Mouse (Mus musculus): ENCODE results near the gene Atp6v1fnb. TPM values are rescaled to one million over a fixed set of nuclear protein-coding genes. Genes with fewer than 3 reads are reported as not detected.

Gene Atp6v1fnb
- polyA plus RNA-seq, 1 experiment from 2014 or later, result not detected

DNA sequence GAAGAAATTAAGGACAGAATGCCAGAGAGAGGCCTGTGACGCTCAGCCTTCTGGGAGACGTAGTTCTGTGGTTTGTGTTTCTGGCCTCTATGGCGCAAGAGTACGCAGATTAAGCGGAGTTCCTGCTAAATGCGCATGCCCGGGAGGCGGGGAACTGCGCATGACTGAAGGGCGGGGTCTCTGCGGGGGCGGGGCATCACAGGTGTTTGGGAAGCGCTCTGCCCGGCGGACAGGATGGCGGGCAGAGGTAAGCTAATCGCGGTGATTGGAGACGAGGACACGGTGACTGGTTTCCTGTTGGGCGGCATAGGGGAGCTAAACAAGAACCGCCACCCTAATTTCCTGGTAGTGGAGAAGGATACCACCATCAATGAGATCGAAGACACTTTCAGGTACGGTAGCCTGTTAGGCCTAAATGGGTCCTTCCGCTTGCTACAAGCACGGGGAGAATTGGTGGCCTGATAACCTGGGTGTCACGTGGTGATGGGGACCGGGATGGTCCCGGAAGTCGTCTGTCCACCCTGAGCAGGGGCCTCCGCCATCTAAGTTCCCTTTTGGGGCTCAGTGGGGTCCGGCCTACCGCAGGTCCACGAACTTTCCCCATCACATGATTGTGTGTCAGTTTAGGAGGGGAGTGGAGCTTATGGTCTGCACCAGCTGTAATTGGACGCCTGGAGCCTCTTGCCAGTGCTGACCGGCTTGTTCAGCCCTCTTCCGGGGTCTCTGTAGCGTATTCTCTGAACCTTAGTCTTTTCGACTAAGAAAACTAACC is 3.5 kb upstream of the Atp6v1fnb start, which contains the start of gene Atp6v1f:
Atp6v1f (plus strand) TSS at position 136 of the 772 bp plus-strand sequence.
- H3K4me2 ChIP-seq (replicated peaks), result peak within 1 kb of the TSS; percentile 76
- peaks cover 17% of the 10 kb centered on the region for H3K36me3 ChIP-seq
- H3K27ac ChIP-seq (replicated peaks), result peak within 1 kb of the TSS; percentile 71
- H3K9me3 ChIP-seq (replicated peaks), result no peaks in the 10 kb centered on the region
- WGBS, result under 1% methylated on average over 39 of the region's 39 CpGs
- peak within 1 kb of the TSS; percentile 65 for H3K9ac ChIP-seq
- peaks cover 11% of the 10 kb centered on the region for H3K4me1 ChIP-seq
- no peaks in the 10 kb centered on the region for H3K27me3 ChIP-seq
- ATAC-seq (ENCODE audit: insufficient number of reproducible peaks, low FRiP score, low TSS enrichment, low read depth), result peak; percentile 94
- H3K4me3 ChIP-seq (replicated peaks), result peak within 1 kb of the TSS; percentile 76

DNA sequence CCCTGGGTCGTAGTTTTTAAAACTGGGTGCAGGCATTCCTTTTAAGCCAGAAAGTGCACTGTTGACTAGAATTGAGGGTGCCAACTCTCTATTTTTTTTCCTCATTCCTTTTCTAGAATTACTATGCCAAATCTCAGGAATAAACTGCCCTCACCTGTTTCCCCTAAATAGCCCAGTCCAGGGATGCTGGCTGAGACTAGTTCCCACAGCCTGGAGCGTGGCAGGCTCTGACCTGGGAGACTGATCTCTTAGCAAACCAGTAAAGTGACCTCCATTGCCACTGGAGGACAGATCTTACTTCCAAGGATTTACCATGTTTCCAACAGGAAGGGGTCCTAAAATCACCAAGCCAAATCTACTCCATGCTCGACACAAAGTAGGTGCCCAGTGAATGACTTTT is 2.4 kb upstream of the Atp6v1fnb start:
- H3K9ac ChIP-seq, result 0 out of 2 replicates have a peak overlapping the region, but pooled peaks have one; percentile 65
- H3K27ac ChIP-seq (replicated peaks), result no peak overlapping the region
- H3K36me3 ChIP-seq, result peaks cover 17% of the 10 kb centered on the region
- H3K4me2 ChIP-seq (replicated peaks), result peak overlapping the region; percentile 76
- H3K27me3 ChIP-seq, result no peaks in the 10 kb centered on the region
- peak overlapping the region; percentile 76 for H3K4me3 ChIP-seq (replicated peaks)
- H3K9me3 ChIP-seq (replicated peaks), result no peaks in the 10 kb centered on the region
- ATAC-seq (ENCODE audit: insufficient number of reproducible peaks, low FRiP score, low TSS enrichment, low read depth), result no peak
- 82% methylated on average over 3 of the region's 3 CpGs for WGBS
- H3K4me1 ChIP-seq, result peaks cover 15% of the 10 kb centered on the region

DNA sequence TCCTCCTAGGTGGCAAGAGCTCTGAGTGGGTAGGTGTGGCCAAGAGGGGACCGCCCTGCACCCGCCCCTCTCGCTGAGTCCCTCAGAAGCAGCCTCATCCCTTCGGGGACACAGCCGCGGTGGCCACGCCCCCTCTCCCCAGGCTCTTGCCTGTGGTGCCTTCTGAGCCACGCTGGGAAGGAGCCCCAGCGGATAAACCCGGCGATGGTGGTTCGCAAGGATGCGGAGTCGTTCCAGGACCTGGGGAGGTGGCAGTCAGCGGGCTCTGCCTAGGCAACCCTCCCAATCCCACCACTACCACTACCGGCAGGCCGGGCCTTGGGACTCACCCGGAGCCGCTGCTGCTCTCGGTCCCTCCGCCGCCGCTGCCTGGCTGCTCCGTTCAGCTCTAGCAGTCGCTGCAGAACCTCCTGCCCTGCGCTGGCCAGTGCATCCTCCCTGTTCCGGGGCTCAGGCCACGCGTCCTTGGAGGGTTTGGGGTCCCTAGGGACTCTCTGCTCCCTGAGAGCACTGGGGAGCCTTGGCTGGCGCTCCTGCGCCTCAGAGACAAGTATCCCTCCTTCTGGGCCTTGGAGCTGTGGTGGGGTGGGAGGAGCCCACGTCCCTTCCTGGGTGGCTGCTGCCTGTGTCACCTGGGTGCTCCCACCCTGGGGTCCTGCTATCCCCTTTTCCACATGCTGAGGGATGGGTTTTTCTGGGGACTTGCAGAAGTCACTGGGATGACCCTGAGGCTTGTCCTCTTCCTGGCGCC is 2.9 kb downstream of the Atp6v1fnb start:
- ATAC-seq (ENCODE audit: insufficient number of reproducible peaks, low FRiP score, low TSS enrichment, low read depth), result peak; percentile 89
- peak overlapping the region; percentile 79 for H3K4me2 ChIP-seq (replicated peaks)
- peak overlapping the region; percentile 49 for H3K4me3 ChIP-seq (replicated peaks)
- no peaks in the 10 kb centered on the region for H3K27me3 ChIP-seq
- H3K4me1 ChIP-seq, result peaks cover 11% of the 10 kb centered on the region
- H3K9me3 ChIP-seq (replicated peaks), result no peaks in the 10 kb centered on the region
- H3K27ac ChIP-seq (replicated peaks), result no peak overlapping the region
- 4% methylated on average over 33 of the region's 33 CpGs for WGBS
- H3K9ac ChIP-seq, result peak overlapping the region; percentile 28; the same call in 1 of the 2 replicates
- peaks cover 17% of the 10 kb centered on the region for H3K36me3 ChIP-seq

DNA sequence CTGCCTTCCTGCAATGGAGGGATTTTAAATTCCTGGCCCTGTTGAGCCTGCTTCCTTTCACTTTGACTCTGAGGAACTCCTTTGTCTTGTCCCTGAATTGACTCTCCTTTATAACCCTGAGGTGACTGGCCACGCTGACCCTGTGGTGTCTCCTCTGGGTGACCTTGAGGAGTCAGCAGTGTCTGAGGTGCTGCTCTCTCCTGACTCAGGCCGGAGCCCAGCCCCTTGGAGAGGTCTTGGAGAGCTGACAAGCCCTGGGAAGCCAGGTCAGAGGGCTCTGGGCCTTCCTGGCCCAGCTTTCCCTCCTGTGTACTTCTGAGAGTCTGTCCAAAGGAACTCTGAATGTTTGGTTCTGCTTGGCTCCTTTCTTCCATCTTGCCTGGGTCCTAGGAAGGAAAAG is 3.5 kb downstream of the Atp6v1fnb start:
- Histone ChIP-seq H3K36me3 (peaks cover 17% of the 10 kb centered on the region), H3K9me3 (replicated peaks) (no peaks in the 10 kb centered on the region), H3K9ac (no peak overlapping the region), H3K4me3 (replicated peaks) (no peak overlapping the region), H3K4me1 (peaks cover 11% of the 10 kb centered on the region), H3K27me3 (no peaks in the 10 kb centered on the region), H3K27ac (replicated peaks) (no peak overlapping the region), H3K4me2 (replicated peaks) (no peak overlapping the region)
- ATAC-seq (ENCODE audit: insufficient number of reproducible peaks, low FRiP score, low TSS enrichment, low read depth), result no peak
- 77% methylated on average over 2 of the region's 2 CpGs for WGBS

DNA sequence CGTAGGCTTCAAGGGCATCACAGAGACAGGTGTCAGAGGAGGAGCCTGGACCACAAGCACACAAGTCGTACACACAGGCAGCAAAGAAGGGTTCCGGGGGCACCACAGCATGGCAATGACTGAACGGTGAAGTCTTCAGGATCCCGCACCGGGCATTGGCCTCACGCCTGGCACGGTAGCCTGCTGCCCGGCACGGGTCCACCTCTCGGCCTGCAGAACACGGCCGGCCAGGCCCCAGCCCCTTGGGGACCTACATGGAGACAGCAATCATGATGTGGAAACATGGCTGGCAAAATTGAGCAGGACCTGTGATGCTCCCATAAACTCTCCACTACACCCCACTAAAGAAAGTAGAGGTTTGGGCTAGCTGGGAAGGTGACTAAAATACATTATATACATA is 11.5 kb downstream of the Atp6v1fnb start:
- no peak for ATAC-seq (ENCODE audit: insufficient number of reproducible peaks, low FRiP score, low TSS enrichment, low read depth)
- Histone ChIP-seq H3K4me2 (replicated peaks) (no peak overlapping the region), H3K4me3 (replicated peaks) (no peak overlapping the region), H3K36me3 (0 out of 2 replicates have a peak, but pooled peaks cover 5% of the 10 kb centered on the region), H3K9ac (no peak overlapping the region), H3K27me3 (no peaks in the 10 kb centered on the region), H3K9me3 (replicated peaks) (no peaks in the 10 kb centered on the region), H3K4me1 (peaks cover 8% of the 10 kb centered on the region), H3K27ac (replicated peaks) (no peak overlapping the region)
- 94% methylated on average over 13 of the region's 13 CpGs for WGBS

DNA sequence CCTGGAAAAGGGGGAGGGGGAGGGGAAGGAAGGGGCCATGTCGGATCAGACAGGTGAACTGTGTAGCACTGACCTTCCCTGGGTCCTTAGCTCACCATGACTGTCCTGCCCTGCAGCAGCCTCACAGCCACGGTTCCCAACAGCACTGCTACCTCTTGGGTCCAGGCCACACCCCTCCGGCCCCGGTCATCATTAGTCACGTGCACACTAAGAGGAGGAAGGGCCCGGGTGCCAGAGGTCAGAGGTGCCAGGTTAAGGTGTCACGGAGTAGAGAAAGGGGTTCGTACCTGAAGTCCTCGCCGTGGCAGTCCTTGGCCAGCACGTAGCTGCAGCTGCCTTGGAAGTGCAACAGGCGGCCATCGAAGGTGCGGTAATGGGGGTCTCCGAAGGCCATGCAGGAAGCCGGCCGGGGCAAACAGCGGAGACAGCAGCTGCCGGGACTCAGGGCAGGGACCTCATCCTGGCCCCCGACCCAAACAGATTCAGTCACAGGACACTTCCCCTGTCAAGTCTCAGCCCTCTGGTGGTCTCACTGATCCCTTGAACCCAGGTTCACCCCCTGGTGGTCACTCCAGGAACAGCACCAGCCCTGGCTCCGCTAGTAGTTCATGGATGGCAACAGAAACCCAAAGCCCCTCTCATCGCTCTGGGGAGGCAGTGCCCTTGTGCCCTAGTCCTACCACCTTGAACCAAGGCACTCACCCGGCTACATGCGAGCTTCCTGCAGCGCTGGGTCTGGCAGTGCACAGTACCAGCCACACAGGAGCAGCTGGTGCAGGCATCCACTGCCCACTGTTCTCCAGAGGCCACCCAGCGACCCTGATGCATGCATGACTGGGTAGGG is 13.7 kb downstream of the Atp6v1fnb start:
- no peak overlapping the region for H3K27ac ChIP-seq (replicated peaks)
- WGBS, result 13% methylated on average over 26 of the region's 26 CpGs
- no peaks in the 10 kb centered on the region for H3K27me3 ChIP-seq
- peaks cover 8% of the 10 kb centered on the region for H3K4me1 ChIP-seq
- 0 out of 2 replicates have a peak, but pooled peaks cover 5% of the 10 kb centered on the region for H3K36me3 ChIP-seq
- H3K9ac ChIP-seq, result no peak overlapping the region
- H3K4me2 ChIP-seq (replicated peaks), result peak overlapping the region; percentile 77
- H3K9me3 ChIP-seq (replicated peaks), result no peaks in the 10 kb centered on the region
- peak; percentile 63 for ATAC-seq (ENCODE audit: insufficient number of reproducible peaks, low FRiP score, low TSS enrichment, low read depth)
- H3K4me3 ChIP-seq (replicated peaks), result peak overlapping the region; percentile 38

DNA sequence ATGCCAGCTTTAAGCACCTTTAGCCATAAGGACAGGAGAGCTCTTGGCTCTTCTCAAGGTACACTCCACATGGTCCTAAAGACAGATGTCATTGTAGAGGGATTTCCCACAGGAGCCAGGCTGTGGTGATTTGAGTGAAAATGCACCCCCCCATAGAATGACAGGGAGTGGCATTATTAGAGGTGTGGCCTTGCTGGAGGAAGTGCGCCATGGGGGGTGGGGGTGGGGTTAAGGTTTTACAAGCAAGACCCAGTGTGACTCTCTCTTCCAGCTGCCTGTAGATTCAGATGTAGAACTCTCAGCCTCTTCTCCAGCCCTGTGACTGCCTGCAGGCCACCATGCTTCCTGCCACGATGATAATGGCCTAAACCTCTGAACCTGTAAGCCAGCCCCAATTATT is 14.7 kb downstream of the Atp6v1fnb start:
- 41% methylated on average over 2 of the region's 2 CpGs for WGBS
- H3K9ac ChIP-seq, result no peak overlapping the region
- 0 out of 2 replicates have a peak, but pooled peaks cover 8% of the 10 kb centered on the region for H3K36me3 ChIP-seq
- H3K4me2 ChIP-seq (replicated peaks), result no peak overlapping the region
- H3K27ac ChIP-seq (replicated peaks), result no peak overlapping the region
- no peak for ATAC-seq (ENCODE audit: insufficient number of reproducible peaks, low FRiP score, low TSS enrichment, low read depth)
- peaks cover 8% of the 10 kb centered on the region for H3K4me1 ChIP-seq
- H3K9me3 ChIP-seq (replicated peaks), result no peaks in the 10 kb centered on the region
- no peaks in the 10 kb centered on the region for H3K27me3 ChIP-seq
- no peak overlapping the region for H3K4me3 ChIP-seq (replicated peaks)

DNA sequence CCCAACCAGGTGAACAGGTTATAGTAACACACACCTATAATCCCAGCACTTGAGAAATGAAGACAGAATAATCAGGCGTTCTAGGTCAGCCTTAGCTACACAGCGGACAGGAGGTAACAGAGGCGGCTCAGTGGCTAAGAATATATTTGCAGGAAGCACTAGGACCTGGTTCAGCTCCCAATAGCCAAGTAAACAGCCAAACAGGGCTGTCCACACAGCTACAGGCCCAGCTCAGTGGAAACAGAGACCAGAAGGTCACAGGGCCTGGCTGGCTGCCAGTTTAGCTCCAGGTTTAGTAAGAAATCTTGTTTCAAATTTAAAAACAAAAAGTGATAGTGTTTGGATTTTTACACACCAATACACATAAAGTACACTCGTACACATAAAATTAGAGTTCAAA is 22.9 kb downstream of the Atp6v1fnb start:
- H3K4me2 ChIP-seq (replicated peaks), result no peak overlapping the region
- H3K27me3 ChIP-seq, result peaks cover 7% of the 10 kb centered on the region

DNA sequence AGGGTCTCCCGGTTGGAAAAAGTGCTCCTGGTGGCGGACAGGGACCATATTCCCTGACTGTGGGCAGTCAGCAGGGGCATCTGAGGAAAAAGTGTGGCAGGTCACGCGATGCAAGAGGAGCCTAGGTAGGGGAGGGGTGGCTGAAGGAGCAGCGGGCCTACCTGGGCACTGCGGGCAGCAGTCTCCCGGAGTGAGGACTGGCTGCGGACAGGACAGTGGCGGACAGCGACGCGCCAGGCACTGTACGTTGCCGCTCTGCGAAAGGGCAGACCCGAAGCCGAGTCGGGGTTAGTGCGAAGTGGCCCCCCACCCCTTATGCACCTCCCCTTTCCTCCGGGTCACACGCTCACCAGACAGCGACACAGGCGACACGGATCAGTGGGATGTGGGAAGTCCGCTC is 25.0 kb downstream of the Atp6v1fnb start:
- Histone ChIP-seq H3K9me3 (replicated peaks) (no peaks in the 10 kb centered on the region), H3K36me3 (0 out of 2 replicates have a peak, but pooled peaks cover 10% of the 10 kb centered on the region), H3K9ac (no peak overlapping the region), H3K4me3 (replicated peaks) (no peak overlapping the region), H3K4me2 (replicated peaks) (no peak overlapping the region), H3K27me3 (peaks cover 7% of the 10 kb centered on the region), H3K27ac (replicated peaks) (no peak overlapping the region), H3K4me1 (no peaks in the 10 kb centered on the region)
- no peak for ATAC-seq (ENCODE audit: insufficient number of reproducible peaks, low FRiP score, low TSS enrichment, low read depth)
- 27% methylated on average over 25 of the region's 25 CpGs for WGBS

More for the DNA sequence above, 22.9 kb downstream of the Atp6v1fnb start:
- Histone ChIP-seq H3K9ac (no peak overlapping the region), H3K4me1 (no peaks in the 10 kb centered on the region), H3K27ac (replicated peaks) (no peak overlapping the region), H3K9me3 (replicated peaks) (no peaks in the 10 kb centered on the region), H3K36me3 (0 out of 2 replicates have a peak, but pooled peaks cover 10% of the 10 kb centered on the region), H3K4me3 (replicated peaks) (no peak overlapping the region)
- WGBS, result 82% methylated on average over 4 of the region's 4 CpGs
- ATAC-seq (ENCODE audit: insufficient number of reproducible peaks, low FRiP score, low TSS enrichment, low read depth), result no peak

DNA sequence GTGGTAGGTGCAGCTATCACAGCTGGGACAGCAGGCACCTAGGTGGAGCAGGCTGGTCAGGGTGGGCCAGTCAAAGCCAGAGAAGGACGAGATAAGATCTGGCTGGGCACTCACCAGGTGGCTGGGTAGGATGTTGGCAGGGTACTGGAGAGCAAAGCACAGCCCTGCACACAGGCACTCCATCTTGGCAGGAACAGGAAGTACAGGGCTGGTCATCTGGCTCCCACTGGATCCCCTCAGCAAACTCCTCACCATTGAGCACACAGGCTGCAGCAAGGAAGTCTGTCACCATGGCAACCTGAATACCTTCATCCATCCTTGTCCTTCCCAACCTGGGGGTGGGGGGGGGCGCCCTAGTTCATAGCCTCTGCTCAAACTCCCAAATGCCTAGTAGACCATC is 26.6 kb downstream of the Atp6v1fnb start:
- WGBS, result 53% methylated on average over 2 of the region's 2 CpGs
- ATAC-seq (ENCODE audit: insufficient number of reproducible peaks, low FRiP score, low TSS enrichment, low read depth), result no peak
- Histone ChIP-seq H3K4me1 (no peaks in the 10 kb centered on the region), H3K4me3 (replicated peaks) (no peak overlapping the region), H3K4me2 (replicated peaks) (no peak overlapping the region), H3K9me3 (replicated peaks) (no peaks in the 10 kb centered on the region), H3K9ac (no peak overlapping the region), H3K27ac (replicated peaks) (no peak overlapping the region), H3K36me3 (0 out of 2 replicates have a peak, but pooled peaks cover 15% of the 10 kb centered on the region), H3K27me3 (peaks cover 7% of the 10 kb centered on the region)

Measured in embryonic facial prominence, embryonic 15.5 days (tissue).